Mouse (Mus musculus): ENCODE measurements around the gene Zdhhc11. TPM values are rescaled to one million over a fixed set of nuclear protein-coding genes. Genes with fewer than 3 reads are reported as not detected.

Zdhhc11 gene
- polyA plus RNA-seq, 1 experiment from 2014 or later, result not detected

DNA sequence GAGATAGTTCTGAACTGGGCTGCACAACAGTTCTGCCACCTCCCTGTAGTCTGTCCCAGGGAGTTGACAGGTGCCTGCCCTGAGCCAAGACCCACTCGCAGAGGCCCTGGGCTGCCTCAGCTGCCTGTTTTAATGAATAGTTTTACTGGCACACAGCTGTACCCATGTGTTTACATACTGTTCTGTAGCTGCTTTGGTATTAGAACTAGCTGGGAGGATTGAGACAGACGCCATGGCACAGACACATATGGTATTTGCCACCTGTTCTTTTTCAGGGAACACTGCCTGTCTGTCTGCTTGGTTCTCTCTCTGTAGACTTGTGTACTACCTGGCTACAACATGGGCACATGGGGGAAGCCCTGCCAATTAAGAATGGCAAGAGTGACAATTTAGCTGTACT, 71.1 kb downstream of the Zdhhc11 start:
- ATAC-seq (ENCODE audit: low read depth), result no peak
- Histone ChIP-seq H3K4me1 (ENCODE audit: control insufficient read depth, insufficient read depth, low read length) (no peaks in the 10 kb centered on the region), H3K4me2 (ENCODE audit: low read depth, low read length) (no peak overlapping the region), H3K36me3 (ENCODE audit: control insufficient read depth, insufficient read depth, low read length) (no peaks in the 10 kb centered on the region; the same call in 1 of the 2 replicates), H3K27me3 (ENCODE audit: control insufficient read depth, insufficient read depth, low read length) (no peaks in the 10 kb centered on the region), H3K9me3 (ENCODE audit: control insufficient read depth, low read length) (no peaks in the 10 kb centered on the region), H3K4me3 (ENCODE audit: low read depth, low read length) (no peak overlapping the region), H3K9ac (replicated peaks; ENCODE audit: low read depth, low read length) (no peak overlapping the region), H3K27ac (ENCODE audit: low read depth, low read length) (no peak overlapping the region)
- WGBS, result 57% methylated on average over 2 of the region's 2 CpGs

GRCm38 (mm10) chr13:74035776-74036175, 72.1 kb downstream of the Zdhhc11 start:
- 89% methylated on average over 2 of the region's 2 CpGs for WGBS
- no peak for ATAC-seq (ENCODE audit: low read depth)
- Histone ChIP-seq H3K4me2 (ENCODE audit: low read depth, low read length) (no peak overlapping the region), H3K27ac (ENCODE audit: low read depth, low read length) (no peak overlapping the region), H3K9me3 (ENCODE audit: control insufficient read depth, low read length) (no peaks in the 10 kb centered on the region), H3K27me3 (ENCODE audit: control insufficient read depth, insufficient read depth, low read length) (no peaks in the 10 kb centered on the region), H3K36me3 (ENCODE audit: control insufficient read depth, insufficient read depth, low read length) (no peaks in the 10 kb centered on the region; the same call in 1 of the 2 replicates), H3K4me1 (ENCODE audit: control insufficient read depth, insufficient read depth, low read length) (no peaks in the 10 kb centered on the region), H3K4me3 (ENCODE audit: low read depth, low read length) (no peak overlapping the region), H3K9ac (replicated peaks; ENCODE audit: low read depth, low read length) (no peak overlapping the region)

- Histone ChIP-seq H3K9ac (replicated peaks; ENCODE audit: low read depth, low read length) (no peak overlapping the region), H3K27me3 (ENCODE audit: control insufficient read depth, insufficient read depth, low read length) (no peaks in the 10 kb centered on the region), H3K4me1 (ENCODE audit: control insufficient read depth, insufficient read depth, low read length) (no peaks in the 10 kb centered on the region), H3K9me3 (ENCODE audit: control insufficient read depth, low read length) (no peaks in the 10 kb centered on the region), H3K27ac (ENCODE audit: low read depth, low read length) (no peak overlapping the region), H3K4me2 (ENCODE audit: low read depth, low read length) (no peak overlapping the region), H3K4me3 (ENCODE audit: low read depth, low read length) (no peak overlapping the region), H3K36me3 (ENCODE audit: control insufficient read depth, insufficient read depth, low read length) (no peaks in the 10 kb centered on the region; the same call in 1 of the 2 replicates)
- no peak for ATAC-seq (ENCODE audit: low read depth)
- 96% methylated on average over 3 of the region's 3 CpGs for WGBS
Measured at GRCm38 (mm10) chr13:74039926-74040325, 76.3 kb downstream of the Zdhhc11 start.

Small RNA genes within 50 kb of the gene (microRNA-seq; reads per million reads assigned to microRNA genes)
- gene Gm25197, result not detected

Other genes starting within 250 kb of the Zdhhc11 start
- 5.9 and 12.4 TPM in 2 replicates for gene Slc12a7, start 230.8 kb upstream of the Zdhhc11 start, polyA plus RNA-seq (2014; fragmentation: Nextera tagmentation; extraction: Ambion mirVana)
- 10.1 and 10.3 TPM in 2 replicates for gene Nkd2, start 116.2 kb upstream of the Zdhhc11 start, polyA plus RNA-seq (2014; fragmentation: Nextera tagmentation; extraction: Ambion mirVana)
- 7.8 and 8.7 TPM in 2 replicates for gene Trip13, start 26.1 kb upstream of the Zdhhc11 start, polyA plus RNA-seq (2014; fragmentation: Nextera tagmentation; extraction: Ambion mirVana)
- gene Brd9, start 26.0 kb upstream of the Zdhhc11 start, polyA plus RNA-seq (2014; fragmentation: Nextera tagmentation; extraction: Ambion mirVana), result 85.7 and 89.5 TPM in 2 replicates
- 13.3 and 14.0 TPM in 2 replicates for gene Tppp, start 45.6 kb downstream of the Zdhhc11 start, polyA plus RNA-seq (2014; fragmentation: Nextera tagmentation; extraction: Ambion mirVana)
- 7.6 and 9.3 TPM in 2 replicates for gene Cep72, start 98.4 kb downstream of the Zdhhc11 start, polyA plus RNA-seq (2014; fragmentation: Nextera tagmentation; extraction: Ambion mirVana)
- gene Slc9a3, start 157.6 kb downstream of the Zdhhc11 start, polyA plus RNA-seq (2014; fragmentation: Nextera tagmentation; extraction: Ambion mirVana), result 0.13 and 0.28 TPM in 2 replicates
- gene Exoc3, start 244.9 kb downstream of the Zdhhc11 start, polyA plus RNA-seq (2014; fragmentation: Nextera tagmentation; extraction: Ambion mirVana), result 113 and 121 TPM in 2 replicates